Mouse (Mus musculus) heart, adult 2 months (tissue): ENCODE data around the gene Vmn2r86. TPM values are rescaled to one million over a fixed set of nuclear protein-coding genes. Genes with fewer than 3 reads are reported as not detected.
"Not testable (repeated sequence)": the region's sequence is repeated elsewhere in the genome, so short reads cannot be mapped to it uniquely, and the experiment has no call there.

Experiments used
- DNase-seq, 2 experiments: peaks; one replicate each; pipeline ENCODE4 v3.0.0; 2021
- H3K27ac ChIP-seq: fragments of 200-600 bp; 2 replicates; pipeline ENCODE4 v1.8.1; 2022
- H3K27me3 ChIP-seq: fragments of 200-500 bp; 2 replicates; pipeline ENCODE4 v1.6.1; 2012; ENCODE audit warnings: mild to moderate bottlenecking, low read length, inconsistent platforms, mixed read lengths; ENCODE audit not compliant: control insufficient read depth, insufficient read depth
- H3K36me3 ChIP-seq: fragments of 200-500 bp; 2 replicates; pipeline ENCODE4 v1.6.1; 2012; ENCODE audit warnings: low read length, inconsistent platforms; ENCODE audit not compliant: control insufficient read depth, insufficient read depth
- H3K4me1 ChIP-seq: fragments of 200-500 bp; 2 replicates; pipeline ENCODE4 v1.6.1; 2011; ENCODE audit warnings: low read length; ENCODE audit not compliant: control insufficient read depth, insufficient read depth
- H3K4me3 ChIP-seq: fragments of 200-600 bp; 2 replicates; pipeline ENCODE4 v1.8.1; 2022
- H3K79me2 ChIP-seq: fragments of 200-500 bp; replicated peaks from 2 replicates; pipeline ENCODE4 v1.6.1; 2012; ENCODE audit warnings: mild to moderate bottlenecking, inconsistent platforms, low read length, moderate library complexity, mixed read lengths; ENCODE audit not compliant: control insufficient read depth, insufficient read depth
- H3K9ac ChIP-seq: fragments of 200-500 bp; 2 replicates; pipeline ENCODE4 v1.6.1; 2012; ENCODE audit warnings: low read depth, mild to moderate bottlenecking, control low read depth, inconsistent platforms, low read length, mixed read lengths
- CTCF ChIP-seq: fragments of 200-600 bp; IDR thresholded peaks from 2 replicates; pipeline ENCODE4 v1.8.1; 2022; ENCODE audit warnings: antibody characterized with exemption, mild to moderate bottlenecking, moderate library complexity
- EP300 ChIP-seq: fragments of 200-500 bp; IDR thresholded peaks from 2 replicates; pipeline ENCODE4 v1.6.1; 2011; ENCODE audit warnings: low read depth, low read length, control low read depth; ENCODE audit not compliant: insufficient read depth
- POLR2A ChIP-seq: fragments of 200-500 bp; IDR thresholded peaks from 2 replicates; pipeline ENCODE4 v1.6.1; 2011; ENCODE audit warnings: mild to moderate bottlenecking, low read depth, low read length, control low read depth; ENCODE audit not compliant: insufficient read depth
- WGBS: fragments of 180-500 bp; shearing (Covaris S2); methylation state at CpG from one replicate; pipeline ENCODE4 v1.1.7; 2018; 5-methylcytosine and 5-hydroxymethylcytosine counted together
- intact Hi-C: fragments of 180-260 bp; cut with DNase I; formaldehyde crosslinking; loops from one replicate; pipeline ENCODE4 v1.15.1; 2025
- polyA plus RNA-seq: library from polyadenylated mRNA; depleted of rRNA; stranded (reverse); fragments of >200 nt; gene quantifications from 2 replicates; pipeline ENCODE4 v1.2.3, GENCODE M21; 2012; rRNA removed
- total RNA-seq, 2 experiments: library from RNA; stranded (reverse); gene quantifications; 2 replicates each; pipeline ENCODE4 v1.2.3; 2021

Gene Vmn2r86
- total and polyA plus RNA-seq, 3 experiments: not detected

GRCm38 (mm10) chr10:130420401-130420800 lies 35.4 kb downstream of the Vmn2r86 start:
- no peaks in the 10 kb centered on the region for H3K4me1 ChIP-seq
- no peak overlapping the region for H3K27ac ChIP-seq
- H3K79me2 ChIP-seq: no peaks in the 10 kb centered on the region
- TF ChIP-seq CTCF (no peak), POLR2A (no peak), EP300 (no peak)
- DNase-seq: no peak
- H3K9ac ChIP-seq: no peak overlapping the region
- H3K36me3 ChIP-seq: no peaks in the 10 kb centered on the region
- no peak overlapping the region for H3K4me3 ChIP-seq
- WGBS: 68% methylated on average over 3 of the region's 3 CpGs
- intact Hi-C loops: no loop called here
- H3K27me3 ChIP-seq: no peaks in the 10 kb centered on the region

GRCm38 (mm10) chr10:130419954-130420353 lies 35.9 kb downstream of the Vmn2r86 start:
- H3K9ac ChIP-seq, DNase-seq, intact Hi-C loops, H3K36me3 ChIP-seq, H3K27me3 ChIP-seq, H3K4me1 ChIP-seq, H3K27ac ChIP-seq, H3K4me3 ChIP-seq, H3K79me2 ChIP-seq: not testable (repeated sequence)
- 53% methylated on average over 2 of the region's 2 CpGs for WGBS

GRCm38 (mm10) chr10:130416352-130416751 lies 39.5 kb downstream of the Vmn2r86 start:
- H3K27me3 ChIP-seq, H3K4me3 ChIP-seq, intact Hi-C loops, H3K27ac ChIP-seq, H3K36me3 ChIP-seq, H3K9ac ChIP-seq, H3K79me2 ChIP-seq, H3K4me1 ChIP-seq, DNase-seq: not testable (repeated sequence)

GRCm38 (mm10) chr10:130412167-130412698 lies 43.6 kb downstream of the Vmn2r86 start:
- H3K4me3 ChIP-seq, H3K79me2 ChIP-seq, H3K27me3 ChIP-seq, DNase-seq, H3K27ac ChIP-seq, H3K4me1 ChIP-seq, H3K36me3 ChIP-seq, H3K9ac ChIP-seq, intact Hi-C loops: not testable (repeated sequence)
- 48% methylated on average over 26 of the region's 35 CpGs for WGBS

DNA sequence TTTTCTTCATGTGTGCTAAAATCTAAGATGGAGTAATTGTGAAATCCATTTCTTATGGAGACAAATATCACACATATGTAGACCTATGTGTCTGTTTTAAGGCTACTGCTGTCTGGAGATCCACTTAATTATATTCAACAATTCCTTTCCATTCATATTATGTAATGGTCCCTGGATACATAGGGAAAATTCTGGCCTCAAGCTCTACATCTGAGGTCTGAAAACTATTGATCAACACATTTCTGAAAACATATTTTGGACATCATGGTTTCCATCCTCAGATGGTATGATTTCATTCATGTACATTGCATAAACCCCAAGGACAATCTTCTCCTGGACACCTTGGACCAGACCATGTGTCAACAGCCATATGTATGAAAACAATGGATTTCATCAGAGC lies 61.6 kb downstream of the Vmn2r86 start, which contains the start of gene Vmn2r84:
Gene Vmn2r84, minus strand, starts transcription at position 101 of the 400 bp plus-strand sequence.
- Histone ChIP-seq H3K27ac (no peak within 1 kb of the TSS), H3K27me3 (no peaks in the 10 kb centered on the region), H3K79me2 (no peaks in the 10 kb centered on the region), H3K4me1 (no peaks in the 10 kb centered on the region), H3K36me3 (no peaks in the 10 kb centered on the region), H3K9ac (no peak within 1 kb of the TSS), H3K4me3 (no peak within 1 kb of the TSS)
- TF ChIP-seq POLR2A (no peak), CTCF (no peak), EP300 (no peak)
- intact Hi-C loops: no loop called here
- DNase-seq: no peak

Other genes with a start within 250 kb of the Vmn2r86 start
- gene Olfr827, start 241.6 kb downstream of the Vmn2r86 start, total RNA-seq: not detected
- gene Olfr827, start 241.6 kb downstream of the Vmn2r86 start, polyA plus RNA-seq: not detected in 2 replicates
- gene Neurod4, start 175.8 kb downstream of the Vmn2r86 start, total RNA-seq: not detected
- gene Neurod4, start 175.8 kb downstream of the Vmn2r86 start, polyA plus RNA-seq: not detected in 2 replicates
- under 1 TPM; 0.47 to 0.70 TPM for gene Tespa1, start 133.2 kb downstream of the Vmn2r86 start, total RNA-seq
- 0.12 and 0.18 TPM in 2 replicates for gene Tespa1, start 133.2 kb downstream of the Vmn2r86 start, polyA plus RNA-seq
- not detected for gene Vmn2r84, start 61.7 kb downstream of the Vmn2r86 start, total RNA-seq
- not detected in 2 replicates for gene Vmn2r84, start 61.7 kb downstream of the Vmn2r86 start, polyA plus RNA-seq
- not detected for gene Vmn2r85, start 26.3 kb downstream of the Vmn2r86 start, total RNA-seq
- not detected in 2 replicates for gene Vmn2r85, start 26.3 kb downstream of the Vmn2r86 start, polyA plus RNA-seq
- not detected for gene Vmn2r87, start 41.3 kb upstream of the Vmn2r86 start, total RNA-seq
- not detected in 2 replicates for gene Vmn2r87, start 41.3 kb upstream of the Vmn2r86 start, polyA plus RNA-seq